Mouse (Mus musculus) liver, embryonic 14.5 days (tissue): ENCODE measurements at regions not wholly inside any gene's neighbourhood (a gene's known extent, or its start where the extent isn't known, plus 50 kb on each side); places are given as distances from the start of the nearest gene placed in this dataset.

Experiments
- CTCF ChIP-seq: IDR thresholded peaks from 2 replicates; pipeline ENCODE4 v1.5.1; 2016; ENCODE audit warnings: antibody characterized with exemption, low read depth, control low read depth
- EP300 ChIP-seq: IDR thresholded peaks from 2 replicates; pipeline ENCODE4 v1.6.1; 2016; ENCODE audit warnings: antibody characterized with exemption, low read depth

- TF ChIP-seq CTCF (no peak), EP300 (no peak)
Observed at GRCm38 (mm10) chr14:24665210-24665609, 178.3 kb downstream of the Rps24 start.
